Mouse (Mus musculus) midbrain, embryonic 12.5 days (tissue): ENCODE results near the gene Zc3h12c. TPM values are rescaled to one million over a fixed set of nuclear protein-coding genes. Genes with fewer than 3 reads are reported as not detected.

Experiments used
- ATAC-seq: fragments of 200-750 bp; cut with Nextera tagmentation; 2 replicates; pipeline ENCODE4 v1.8.0; 2017; ENCODE audit warnings: low read depth, moderate TSS enrichment, moderate library complexity; ENCODE audit not compliant: low FRiP score
- H3K27ac ChIP-seq: fragments of 300-500 bp; sonication (generic); replicated peaks from 2 replicates; pipeline ENCODE4 v1.5.1; 2016; ENCODE audit warnings: mild to moderate bottlenecking
- H3K27me3 ChIP-seq: fragments of 300-500 bp; sonication (generic); 2 replicates; pipeline ENCODE4 v1.6.1; 2016; ENCODE audit warnings: mild to moderate bottlenecking
- H3K36me3 ChIP-seq: fragments of 300-500 bp; sonication (generic); 2 replicates; pipeline ENCODE4 v1.6.1; 2016
- H3K4me1 ChIP-seq: fragments of 300-500 bp; sonication (generic); 2 replicates; pipeline ENCODE4 v1.6.1; 2016
- H3K4me2 ChIP-seq: fragments of 300-500 bp; sonication (generic); replicated peaks from 2 replicates; pipeline ENCODE4 v1.6.1; 2016; ENCODE audit warnings: mild to moderate bottlenecking, moderate library complexity
- H3K4me3 ChIP-seq: fragments of 300-500 bp; sonication (generic); 2 replicates; pipeline ENCODE4 v1.5.1; 2016; ENCODE audit warnings: mild to moderate bottlenecking
- H3K9ac ChIP-seq: fragments of 300-500 bp; sonication (generic); replicated peaks from 2 replicates; pipeline ENCODE4 v1.6.1; 2016; ENCODE audit warnings: mild to moderate bottlenecking, moderate library complexity
- H3K9me3 ChIP-seq: fragments of 300-500 bp; sonication (generic); 2 replicates; pipeline ENCODE4 v1.6.1; 2016; ENCODE audit warnings: mild to moderate bottlenecking
- WGBS: fragments of 180-500 bp; shearing (Covaris S2); methylation state at CpG from one replicate; pipeline ENCODE4 v1.1.7; 2016; 5-methylcytosine and 5-hydroxymethylcytosine counted together
- polyA plus RNA-seq: library from polyadenylated mRNA; unstranded; fragments of >200 nt; fragmentation: Nextera tagmentation; extraction: Ambion mirVana; gene quantifications from 2 replicates; pipeline ENCODE4 v1.2.1, GENCODE M21; 2016

The Zc3h12c gene
- polyA plus RNA-seq, 1 experiment from 2014 or later, result 14.9 TPM

DNA sequence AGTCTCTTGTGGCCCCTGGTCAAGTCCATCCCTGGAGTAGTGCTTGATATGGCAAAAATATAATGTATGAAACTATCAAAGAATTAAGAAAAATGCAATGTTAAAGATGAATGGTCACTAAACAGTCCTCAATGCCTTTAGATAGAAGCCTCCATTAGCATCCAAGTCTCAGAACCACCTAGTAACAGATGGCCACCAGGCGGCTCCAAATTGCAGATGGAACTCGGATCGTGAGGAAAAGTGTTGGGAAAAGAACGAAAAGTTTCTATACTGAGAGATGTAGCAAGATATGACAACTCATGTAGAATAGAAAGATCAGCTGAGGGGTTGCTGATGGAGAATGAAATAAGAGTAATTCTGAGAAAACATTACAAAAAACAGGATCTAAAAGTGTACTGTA, 38.0 kb downstream of the Zc3h12c start:
- Histone ChIP-seq H3K4me2 (no peak overlapping the region), H3K36me3 (peaks cover 22% of the 10 kb centered on the region)
- 84% methylated on average over 4 of the region's 4 CpGs for WGBS

DNA sequence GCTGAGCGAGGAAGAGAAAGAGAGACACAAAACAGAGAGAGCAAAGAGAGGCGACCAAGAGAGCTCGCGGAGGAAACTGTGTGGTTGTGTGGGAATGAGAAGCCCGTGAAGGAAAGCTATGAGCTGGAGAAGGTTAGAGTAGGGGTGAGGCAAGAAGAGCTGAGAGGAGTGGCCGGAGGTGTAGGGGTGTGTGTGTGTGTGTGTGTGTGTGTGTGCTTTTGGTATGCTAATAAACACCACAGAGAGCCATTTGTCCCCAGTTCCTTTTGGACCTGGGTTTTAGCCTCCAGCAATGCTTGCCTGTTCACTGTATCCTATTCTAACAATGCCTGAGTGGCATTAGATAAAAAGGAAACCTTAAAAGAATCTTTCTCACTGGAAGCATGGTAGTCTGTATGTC, 43.1 kb downstream of the Zc3h12c start:
- no peak overlapping the region for H3K9ac ChIP-seq
- no peak overlapping the region for H3K27ac ChIP-seq
- no peaks in the 10 kb centered on the region for H3K9me3 ChIP-seq
- 94% methylated on average over 6 of the region's 6 CpGs for WGBS
- peaks cover 24% of the 10 kb centered on the region for H3K36me3 ChIP-seq
- no peak overlapping the region for H3K4me2 ChIP-seq
- H3K4me3 ChIP-seq, result no peak overlapping the region
- no peak for ATAC-seq
- H3K4me1 ChIP-seq, result no peaks in the 10 kb centered on the region
- no peaks in the 10 kb centered on the region for H3K27me3 ChIP-seq

More for the DNA sequence above, 38.0 kb downstream of the Zc3h12c start:
- H3K4me1 ChIP-seq, result 0 out of 2 replicates have a peak, but pooled peaks cover 4% of the 10 kb centered on the region
- no peaks in the 10 kb centered on the region for H3K27me3 ChIP-seq
- no peak overlapping the region for H3K27ac ChIP-seq
- H3K9ac ChIP-seq, result no peak overlapping the region
- no peak for ATAC-seq
- H3K4me3 ChIP-seq, result no peak overlapping the region
- no peaks in the 10 kb centered on the region for H3K9me3 ChIP-seq

DNA sequence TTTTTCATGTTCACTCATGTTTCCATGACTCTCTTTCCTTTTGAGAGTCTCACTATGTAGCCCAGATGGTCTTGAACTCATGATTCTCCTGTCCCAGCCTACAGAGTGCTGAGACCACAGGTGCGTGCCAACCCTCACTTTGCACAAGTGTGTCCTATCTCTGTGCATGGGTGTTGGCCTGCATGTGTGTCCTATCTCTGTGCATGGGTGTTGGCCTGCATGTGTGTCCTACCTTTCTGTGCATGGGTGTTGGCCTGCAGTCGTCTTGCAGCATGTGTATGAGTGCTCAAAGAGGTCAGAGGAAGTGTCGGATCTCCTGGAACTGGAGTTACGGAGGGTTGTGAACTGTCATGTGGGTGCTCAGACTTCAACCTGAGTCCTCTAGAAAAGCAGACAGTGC, 49.2 kb downstream of the Zc3h12c start:
- H3K9ac ChIP-seq, result no peak overlapping the region
- H3K9me3 ChIP-seq, result no peaks in the 10 kb centered on the region
- H3K4me2 ChIP-seq, result no peak overlapping the region
- peaks cover 57% of the 10 kb centered on the region for H3K36me3 ChIP-seq
- no peak overlapping the region for H3K4me3 ChIP-seq
- WGBS, result 97% methylated on average over 4 of the region's 4 CpGs
- no peaks in the 10 kb centered on the region for H3K4me1 ChIP-seq
- H3K27ac ChIP-seq, result no peak overlapping the region
- H3K27me3 ChIP-seq, result no peaks in the 10 kb centered on the region
- no peak for ATAC-seq

DNA sequence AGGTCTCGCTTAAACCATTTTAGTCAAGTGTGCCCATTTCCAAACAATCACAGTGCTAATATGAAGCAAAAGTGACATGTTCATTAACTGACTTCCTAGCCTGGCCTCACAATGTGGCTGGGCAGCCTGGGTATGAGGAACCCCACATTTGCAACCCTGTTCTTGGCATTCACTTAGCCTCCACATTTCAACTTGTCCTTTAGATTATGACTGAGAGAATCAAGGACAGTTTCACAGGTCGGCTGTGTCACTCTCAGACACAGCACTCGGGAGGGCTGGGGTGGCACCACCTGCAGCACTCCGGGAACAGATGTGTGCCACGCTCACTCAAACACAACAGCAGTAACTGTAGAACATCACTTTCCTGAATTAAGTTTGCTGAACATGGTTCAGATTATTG, 55.3 kb downstream of the Zc3h12c start:
- no peaks in the 10 kb centered on the region for H3K9me3 ChIP-seq
- no peak for ATAC-seq
- H3K4me3 ChIP-seq, result no peak overlapping the region
- 90% methylated on average over 5 of the region's 5 CpGs for WGBS
- H3K27me3 ChIP-seq, result no peaks in the 10 kb centered on the region
- H3K4me1 ChIP-seq, result no peaks in the 10 kb centered on the region
- H3K9ac ChIP-seq, result no peak overlapping the region
- H3K27ac ChIP-seq, result no peak overlapping the region
- no peak overlapping the region for H3K4me2 ChIP-seq
- H3K36me3 ChIP-seq, result peaks cover 43% of the 10 kb centered on the region

DNA sequence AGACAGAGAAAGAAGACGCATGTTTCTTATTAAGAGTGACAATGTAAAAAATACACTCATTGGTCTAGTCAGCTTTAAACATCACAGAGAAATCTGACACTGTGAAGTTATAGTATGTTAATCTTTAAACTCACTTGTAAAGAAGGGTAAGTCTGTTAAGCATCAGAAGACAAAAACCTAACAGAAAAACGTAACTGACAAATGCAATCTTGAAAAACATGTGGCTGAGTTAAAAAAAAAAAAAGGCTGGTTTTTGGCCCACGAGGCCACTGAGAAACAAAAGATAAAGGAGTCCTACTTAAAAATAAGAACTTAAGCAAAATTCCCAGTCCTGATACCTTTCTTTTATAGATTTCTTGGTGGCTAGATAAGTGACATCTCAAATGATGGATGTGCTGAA, 57.6 kb downstream of the Zc3h12c start:
- H3K9me3 ChIP-seq, result no peaks in the 10 kb centered on the region
- H3K27ac ChIP-seq, result no peak overlapping the region
- peaks cover 25% of the 10 kb centered on the region for H3K36me3 ChIP-seq
- no peak overlapping the region for H3K4me2 ChIP-seq
- H3K27me3 ChIP-seq, result no peaks in the 10 kb centered on the region
- no peak overlapping the region for H3K9ac ChIP-seq
- H3K4me1 ChIP-seq, result no peaks in the 10 kb centered on the region
- no peak for ATAC-seq
- no peak overlapping the region for H3K4me3 ChIP-seq
- WGBS, result 84% methylated on average over 3 of the region's 3 CpGs

DNA sequence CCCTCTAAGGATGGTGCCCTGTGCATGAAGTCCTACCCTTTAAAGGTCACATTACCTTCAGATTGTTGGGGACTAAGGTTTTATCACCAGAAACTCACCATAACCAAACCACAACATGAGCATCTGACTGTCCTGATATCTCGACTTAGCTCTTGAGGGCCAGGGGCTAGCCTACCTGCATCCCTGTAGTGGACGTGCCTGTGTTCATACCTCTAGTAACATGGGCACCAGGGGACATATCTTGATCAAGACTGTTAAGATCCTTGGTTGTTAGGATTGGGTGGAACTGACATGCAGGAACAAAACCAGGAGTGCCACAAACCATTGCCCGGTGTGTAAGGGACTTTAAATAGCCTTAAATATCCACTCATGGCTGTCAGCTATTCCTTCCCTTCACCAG, 61.2 kb downstream of the Zc3h12c start:
- Histone ChIP-seq H3K27me3 (no peaks in the 10 kb centered on the region), H3K9ac (no peak overlapping the region), H3K36me3 (peaks cover 15% of the 10 kb centered on the region; the same call in 1 of the 2 replicates), H3K4me1 (0 out of 2 replicates have a peak, but pooled peaks cover 2% of the 10 kb centered on the region), H3K4me2 (no peak overlapping the region), H3K9me3 (no peaks in the 10 kb centered on the region), H3K4me3 (no peak overlapping the region), H3K27ac (no peak overlapping the region)
- ATAC-seq, result no peak
- WGBS, result 92% methylated on average over 3 of the region's 3 CpGs

DNA sequence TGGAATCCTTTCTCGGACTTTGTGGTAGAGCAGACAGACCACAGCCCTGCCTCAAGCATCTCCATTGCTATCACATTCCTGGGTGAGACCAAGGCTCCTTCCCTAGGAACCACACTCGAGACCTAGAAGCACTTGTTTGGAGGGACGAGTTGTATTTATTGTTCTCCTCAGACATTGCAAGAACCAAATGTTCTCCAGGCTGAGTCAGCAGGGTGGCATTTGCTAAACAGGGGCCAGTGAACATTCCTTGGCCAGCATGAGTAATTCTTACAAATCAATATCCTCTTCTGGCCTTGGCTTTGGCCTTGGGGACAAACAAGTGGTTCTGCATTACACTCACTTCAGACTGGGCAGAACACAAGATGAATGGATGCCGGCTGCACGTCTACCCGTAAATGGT, 62.9 kb downstream of the Zc3h12c start:
- WGBS, result 88% methylated on average over 6 of the region's 6 CpGs
- Histone ChIP-seq H3K4me1 (0 out of 2 replicates have a peak, but pooled peaks cover 2% of the 10 kb centered on the region), H3K9me3 (no peaks in the 10 kb centered on the region), H3K4me2 (no peak overlapping the region), H3K9ac (no peak overlapping the region), H3K27ac (no peak overlapping the region), H3K36me3 (peaks cover 6% of the 10 kb centered on the region; the same call in 1 of the 2 replicates), H3K4me3 (no peak overlapping the region), H3K27me3 (no peaks in the 10 kb centered on the region)
- no peak for ATAC-seq

DNA sequence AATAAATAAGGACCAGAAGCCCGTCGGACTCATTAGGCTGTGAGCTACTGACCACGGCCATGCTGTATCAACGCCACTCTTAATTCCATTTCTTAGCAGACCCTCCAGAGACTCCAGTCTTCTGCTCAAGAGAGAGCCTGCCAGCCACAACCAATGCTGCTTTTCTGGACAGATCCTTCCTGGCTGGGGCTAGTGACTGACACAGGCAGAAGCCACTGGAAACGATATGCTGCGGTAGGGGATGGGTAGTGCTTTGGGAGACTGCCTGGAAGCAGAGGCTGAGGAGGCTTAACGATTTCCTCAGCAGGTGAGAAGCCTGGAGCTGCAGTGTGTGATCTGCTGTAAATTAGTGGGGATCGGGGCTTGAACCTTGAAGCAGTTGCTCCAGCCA, 64.2 kb downstream of the Zc3h12c start:
- no peak for ATAC-seq
- H3K36me3 ChIP-seq, result no peaks in the 10 kb centered on the region
- WGBS, result 84% methylated on average over 8 of the region's 8 CpGs
- H3K27me3 ChIP-seq, result no peaks in the 10 kb centered on the region
- H3K4me2 ChIP-seq, result no peak overlapping the region
- no peak overlapping the region for H3K4me3 ChIP-seq
- 0 out of 2 replicates have a peak, but pooled peaks cover 2% of the 10 kb centered on the region for H3K4me1 ChIP-seq
- H3K9me3 ChIP-seq, result no peaks in the 10 kb centered on the region
- H3K27ac ChIP-seq, result no peak overlapping the region
- H3K9ac ChIP-seq, result no peak overlapping the region

DNA sequence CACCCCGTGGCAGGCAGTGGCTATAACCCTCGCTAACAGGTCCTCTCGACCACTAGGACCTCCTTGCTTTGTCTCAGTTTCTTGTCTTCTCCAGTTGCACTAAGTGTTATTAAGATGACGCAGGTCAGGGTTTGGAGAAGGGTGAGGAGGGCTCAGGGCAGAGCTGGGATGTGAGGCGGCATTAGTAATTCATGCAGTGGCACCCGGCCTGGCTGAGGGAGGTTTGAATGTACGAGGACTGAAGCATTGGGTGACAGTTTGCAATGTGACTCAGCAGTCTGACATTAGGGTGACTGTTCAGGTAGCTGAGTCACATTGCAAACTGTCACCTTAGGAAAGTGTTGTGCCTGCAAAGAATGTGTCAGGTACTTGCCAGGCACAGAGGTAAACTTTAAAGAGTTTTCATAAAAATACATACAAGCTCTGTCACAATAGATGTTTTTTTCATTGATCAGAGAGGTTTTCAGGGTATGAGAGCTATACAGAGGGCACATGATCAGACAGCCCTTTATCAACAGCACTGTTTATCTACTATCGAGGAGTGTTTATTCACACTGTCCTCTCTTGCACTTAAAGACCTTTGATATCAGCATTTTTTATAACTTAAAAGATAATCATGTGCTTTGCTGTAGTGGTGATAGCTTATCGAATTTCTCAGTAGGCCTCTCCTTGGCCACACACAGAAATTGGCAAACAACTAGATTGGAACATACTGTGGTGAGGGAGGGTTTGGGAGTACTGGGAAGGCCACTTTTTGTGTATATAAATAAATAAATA, 64.7 kb downstream of the Zc3h12c start:
- no peaks in the 10 kb centered on the region for H3K36me3 ChIP-seq
- H3K27ac ChIP-seq, result no peak overlapping the region
- ATAC-seq, result no peak
- 0 out of 2 replicates have a peak, but pooled peaks cover 2% of the 10 kb centered on the region for H3K4me1 ChIP-seq
- no peak overlapping the region for H3K9ac ChIP-seq
- no peak overlapping the region for H3K4me3 ChIP-seq
- no peak overlapping the region for H3K4me2 ChIP-seq
- WGBS, result 83% methylated on average over 9 of the region's 9 CpGs
- H3K27me3 ChIP-seq, result no peaks in the 10 kb centered on the region
- H3K9me3 ChIP-seq, result no peaks in the 10 kb centered on the region

DNA sequence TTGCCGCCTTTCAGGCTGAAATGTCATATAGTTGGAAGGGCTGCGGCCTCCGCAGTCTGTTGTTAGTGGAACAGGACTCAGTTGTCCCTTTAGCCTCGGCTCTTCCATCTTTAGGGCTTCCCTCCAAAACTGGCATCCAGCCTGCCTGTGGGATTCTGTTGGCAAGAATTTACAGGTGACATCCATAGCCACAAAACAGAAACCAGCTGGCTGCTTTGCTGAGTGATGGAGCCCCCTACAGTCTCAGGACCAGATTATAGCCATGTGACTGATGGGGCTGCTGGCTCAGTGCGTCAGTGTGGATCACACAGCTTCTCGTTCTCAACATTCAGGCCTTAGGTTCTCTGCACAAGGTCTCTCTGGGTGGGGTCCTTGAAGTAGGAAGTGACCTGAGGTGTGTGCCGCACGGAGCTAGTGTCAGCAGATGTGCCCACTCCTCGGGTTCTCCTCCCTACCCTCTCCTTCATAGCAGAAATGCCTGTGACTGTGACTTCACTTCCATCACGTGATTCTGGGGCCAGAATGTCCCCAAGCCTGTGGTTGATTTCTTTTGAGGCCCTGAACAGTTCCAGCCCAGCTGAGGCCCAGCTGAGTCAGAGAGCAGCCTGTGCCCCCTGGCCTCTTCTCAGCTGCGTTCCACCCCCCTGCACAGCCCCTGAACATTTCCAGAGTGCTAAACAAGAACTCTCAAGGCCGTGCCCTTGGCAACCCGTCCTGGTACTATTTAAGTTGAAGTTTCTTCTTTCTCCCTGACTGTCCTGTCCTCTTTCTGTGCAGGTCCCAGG, 66.1 kb downstream of the Zc3h12c start:
- 79% methylated on average over 13 of the region's 13 CpGs for WGBS

DNA sequence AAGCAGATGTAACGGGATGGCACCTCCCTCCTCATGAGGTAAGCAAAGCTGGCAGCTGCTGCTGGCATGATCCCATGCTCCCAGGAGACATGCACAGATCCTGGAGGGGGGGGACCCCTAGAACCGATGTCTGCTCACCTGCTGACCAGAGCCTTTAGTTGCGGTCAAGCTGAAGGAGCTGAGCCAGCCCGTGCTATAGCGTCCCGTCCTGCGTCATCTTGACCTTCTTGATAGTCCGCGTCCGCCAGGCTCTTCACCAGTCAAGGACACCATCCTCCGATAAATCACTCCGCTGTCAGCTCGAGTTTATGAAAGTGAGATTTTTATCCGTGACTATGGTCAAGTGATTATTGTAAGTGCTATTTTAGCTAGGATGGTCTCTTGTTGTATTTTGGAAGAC, 67.9 kb downstream of the Zc3h12c start:
- no peak overlapping the region for H3K4me3 ChIP-seq
- no peaks in the 10 kb centered on the region for H3K36me3 ChIP-seq
- 0 out of 2 replicates have a peak, but pooled peaks cover 2% of the 10 kb centered on the region for H3K4me1 ChIP-seq
- no peak overlapping the region for H3K9ac ChIP-seq
- WGBS, result 94% methylated on average over 14 of the region's 14 CpGs
- no peaks in the 10 kb centered on the region for H3K9me3 ChIP-seq
- no peak overlapping the region for H3K27ac ChIP-seq
- no peaks in the 10 kb centered on the region for H3K27me3 ChIP-seq
- no peak for ATAC-seq
- no peak overlapping the region for H3K4me2 ChIP-seq

More for the DNA sequence above, 66.1 kb downstream of the Zc3h12c start:
- H3K9me3 ChIP-seq, result no peaks in the 10 kb centered on the region
- 0 out of 2 replicates have a peak, but pooled peaks cover 2% of the 10 kb centered on the region for H3K4me1 ChIP-seq
- no peak overlapping the region for H3K27ac ChIP-seq
- H3K4me2 ChIP-seq, result no peak overlapping the region
- H3K36me3 ChIP-seq, result no peaks in the 10 kb centered on the region
- H3K9ac ChIP-seq, result no peak overlapping the region
- H3K27me3 ChIP-seq, result no peaks in the 10 kb centered on the region
- no peak for ATAC-seq
- no peak overlapping the region for H3K4me3 ChIP-seq

DNA sequence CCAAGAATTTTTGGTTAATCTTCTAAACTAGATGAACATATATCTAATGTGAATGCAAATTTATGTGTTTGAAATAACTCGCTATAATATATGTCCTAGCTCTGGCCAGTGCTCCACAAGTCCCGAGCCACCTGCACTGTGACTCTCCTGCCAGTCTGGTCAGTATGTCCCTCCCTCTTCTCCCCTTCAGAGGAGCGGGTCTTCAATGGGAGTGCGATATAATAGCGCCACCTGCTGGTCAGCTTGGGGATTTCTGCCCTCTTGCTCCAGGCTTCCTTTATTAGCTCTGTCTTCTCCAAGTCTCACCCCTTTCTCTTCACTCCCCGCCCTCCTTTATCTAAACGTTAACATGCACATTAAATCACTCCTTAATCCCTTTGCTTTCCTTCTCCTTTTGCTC, 69.8 kb downstream of the Zc3h12c start:
- no peaks in the 10 kb centered on the region for H3K36me3 ChIP-seq
- no peaks in the 10 kb centered on the region for H3K27me3 ChIP-seq
- WGBS, result under 1% methylated on average over 7 of the region's 7 CpGs
- H3K4me1 ChIP-seq, result 0 out of 2 replicates have a peak, but pooled peaks cover 2% of the 10 kb centered on the region
- no peak overlapping the region for H3K9ac ChIP-seq
- H3K4me3 ChIP-seq, result no peak overlapping the region
- H3K9me3 ChIP-seq, result no peaks in the 10 kb centered on the region
- ATAC-seq, result peak; percentile 82
- H3K4me2 ChIP-seq, result no peak overlapping the region
- no peak overlapping the region for H3K27ac ChIP-seq
